Mouse (Mus musculus): ENCODE results near the gene Zhx3. TPM values are rescaled to one million over a fixed set of nuclear protein-coding genes. Genes with fewer than 3 reads are reported as not detected.

Gene Zhx3
- total and polyA plus RNA-seq, 2 experiments from 2014 or later, result 18.9 to 53.0 TPM

DNA sequence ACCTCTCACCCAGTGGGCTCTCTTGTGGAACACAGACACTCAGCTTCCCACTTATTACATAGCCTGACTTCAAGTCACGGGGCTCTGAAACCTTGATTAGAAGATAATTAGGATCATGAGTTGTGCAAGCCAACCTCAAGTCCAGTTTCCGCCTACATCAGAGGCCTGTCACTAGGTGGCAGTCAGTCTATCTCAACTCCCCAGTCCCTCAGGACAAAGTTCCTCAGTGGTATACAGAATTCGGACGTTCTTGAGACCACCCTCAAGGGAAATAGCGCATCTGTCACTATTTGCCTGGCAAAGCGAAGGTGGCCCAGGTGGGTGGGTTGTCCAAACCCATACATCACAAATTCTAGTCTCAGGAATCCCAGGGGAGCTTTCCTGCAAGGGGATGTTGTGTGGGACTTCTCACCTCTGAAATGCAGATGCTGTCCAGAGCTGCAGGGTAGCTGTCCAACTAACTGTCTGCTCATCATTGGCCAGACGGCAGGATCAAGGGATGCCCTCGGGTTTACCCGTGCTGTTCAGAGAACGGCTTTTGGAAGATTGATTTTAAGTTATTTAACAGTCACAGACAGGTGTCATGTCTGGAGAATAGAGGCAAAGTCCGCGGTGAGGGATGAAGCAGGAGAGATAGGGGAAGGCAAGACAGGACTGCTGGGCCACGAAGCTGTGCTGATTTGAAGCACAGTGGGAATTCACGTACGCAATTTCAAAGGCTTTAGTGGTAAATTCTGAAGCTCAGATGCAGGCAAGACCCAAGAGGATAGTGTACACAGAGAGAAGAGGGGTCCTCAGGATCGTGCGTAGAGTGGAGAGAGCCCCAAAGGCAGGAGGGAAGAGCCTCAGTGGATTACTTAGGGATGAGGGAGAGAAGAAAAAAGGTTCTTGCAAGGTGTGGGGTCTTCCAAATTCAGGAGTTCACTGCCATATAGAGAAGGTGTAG is 142.7 kb downstream of the Zhx3 start:
- Histone ChIP-seq H3K4me3 (ENCODE audit: low read length) (peak overlapping the region; percentile 62), H3K4me2 (ENCODE audit: low read depth, low read length) (peak overlapping the region; percentile 85), H3K27me3 (ENCODE audit: insufficient read depth, low read length) (no peaks in the 10 kb centered on the region), H3K4me1 (ENCODE audit: insufficient read depth, low read length) (peaks cover 34% of the 10 kb centered on the region), H3K9me3 (ENCODE audit: low read length) (no peaks in the 10 kb centered on the region), H3K27ac (peak overlapping the region; percentile 92), H3K36me3 (ENCODE audit: insufficient read depth, low read length) (no peaks in the 10 kb centered on the region), H3K9ac (replicated peaks; ENCODE audit: low read length) (peak overlapping the region; percentile 88)
- 24% methylated on average over 17 of the region's 17 CpGs for WGBS
- peak; percentile 65 for TF ChIP-seq CTCF (IDR thresholded peaks at IDR 0.05; ENCODE audit: low read depth)
- no peak for ATAC-seq
- peak; percentile 55 for DNase-seq (ENCODE audit: low spot score)

DNA sequence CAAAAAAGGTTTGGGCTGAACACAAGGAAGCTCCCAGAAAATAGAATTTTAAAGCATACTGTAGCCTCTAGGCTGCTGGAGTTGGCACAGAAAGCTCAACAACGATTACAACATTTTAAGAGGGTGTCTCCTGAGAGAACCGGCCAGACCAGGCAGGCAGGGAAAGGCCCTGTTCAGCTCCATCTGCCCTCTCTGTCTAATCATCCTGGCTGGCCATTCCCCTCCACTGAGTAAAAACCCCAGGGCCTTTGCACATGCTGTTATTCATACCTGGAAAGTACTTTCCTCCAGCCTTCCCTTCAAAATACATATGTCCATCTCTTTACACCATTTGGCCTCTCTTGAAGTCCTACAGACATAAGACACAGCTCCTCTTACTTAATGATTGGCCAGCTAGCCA is 143.4 kb downstream of the Zhx3 start:
- no peak for TF ChIP-seq CTCF (IDR thresholded peaks at IDR 0.05; ENCODE audit: low read depth)
- no peak overlapping the region for H3K27ac ChIP-seq
- peaks cover 28% of the 10 kb centered on the region; the same call in 1 of the 2 replicates for H3K4me1 ChIP-seq (ENCODE audit: insufficient read depth, low read length)
- H3K4me3 ChIP-seq (ENCODE audit: low read length), result no peak overlapping the region
- no peak overlapping the region for H3K4me2 ChIP-seq (ENCODE audit: low read depth, low read length)
- no peak overlapping the region for H3K9ac ChIP-seq (replicated peaks; ENCODE audit: low read length)
- no peaks in the 10 kb centered on the region for H3K9me3 ChIP-seq (ENCODE audit: low read length)
- H3K36me3 ChIP-seq (ENCODE audit: insufficient read depth, low read length), result 0 out of 2 replicates have a peak, but pooled peaks cover 2% of the 10 kb centered on the region
- DNase-seq (ENCODE audit: low spot score) (no peak), ATAC-seq (no peak)
- H3K27me3 ChIP-seq (ENCODE audit: insufficient read depth, low read length), result no peaks in the 10 kb centered on the region
- WGBS, result 69% methylated on average over 2 of the region's 2 CpGs

DNA sequence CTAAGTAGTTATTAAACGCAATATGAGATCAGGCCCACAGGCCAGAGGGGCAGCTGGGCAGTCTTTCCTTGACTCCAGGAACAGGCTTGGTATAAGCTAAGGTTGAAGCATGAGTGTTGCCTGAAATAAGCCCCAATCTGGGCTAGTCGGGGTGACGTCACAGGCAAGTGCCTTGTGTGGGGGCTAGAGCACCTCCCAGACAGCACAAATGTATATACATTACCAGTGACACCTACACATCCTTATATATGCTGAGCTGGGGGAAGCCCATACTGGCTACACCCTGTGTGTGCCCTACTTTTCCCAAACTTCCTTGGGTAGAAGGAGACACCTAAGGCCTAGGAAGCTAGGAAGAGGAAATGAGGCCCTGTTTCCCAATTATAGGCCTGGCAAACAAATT is 143.8 kb downstream of the Zhx3 start:
- Histone ChIP-seq H3K36me3 (ENCODE audit: insufficient read depth, low read length) (0 out of 2 replicates have a peak, but pooled peaks cover 6% of the 10 kb centered on the region), H3K4me2 (ENCODE audit: low read depth, low read length) (no peak overlapping the region), H3K4me1 (ENCODE audit: insufficient read depth, low read length) (peaks cover 25% of the 10 kb centered on the region; the same call in 1 of the 2 replicates), H3K4me3 (ENCODE audit: low read length) (no peak overlapping the region), H3K27ac (no peak overlapping the region), H3K27me3 (ENCODE audit: insufficient read depth, low read length) (no peaks in the 10 kb centered on the region), H3K9me3 (ENCODE audit: low read length) (no peaks in the 10 kb centered on the region), H3K9ac (replicated peaks; ENCODE audit: low read length) (no peak overlapping the region)
- ATAC-seq (no peak), DNase-seq (ENCODE audit: low spot score) (no peak)
- WGBS, result 89% methylated on average over 3 of the region's 3 CpGs
- TF ChIP-seq CTCF (IDR thresholded peaks at IDR 0.05; ENCODE audit: low read depth), result no peak

DNA sequence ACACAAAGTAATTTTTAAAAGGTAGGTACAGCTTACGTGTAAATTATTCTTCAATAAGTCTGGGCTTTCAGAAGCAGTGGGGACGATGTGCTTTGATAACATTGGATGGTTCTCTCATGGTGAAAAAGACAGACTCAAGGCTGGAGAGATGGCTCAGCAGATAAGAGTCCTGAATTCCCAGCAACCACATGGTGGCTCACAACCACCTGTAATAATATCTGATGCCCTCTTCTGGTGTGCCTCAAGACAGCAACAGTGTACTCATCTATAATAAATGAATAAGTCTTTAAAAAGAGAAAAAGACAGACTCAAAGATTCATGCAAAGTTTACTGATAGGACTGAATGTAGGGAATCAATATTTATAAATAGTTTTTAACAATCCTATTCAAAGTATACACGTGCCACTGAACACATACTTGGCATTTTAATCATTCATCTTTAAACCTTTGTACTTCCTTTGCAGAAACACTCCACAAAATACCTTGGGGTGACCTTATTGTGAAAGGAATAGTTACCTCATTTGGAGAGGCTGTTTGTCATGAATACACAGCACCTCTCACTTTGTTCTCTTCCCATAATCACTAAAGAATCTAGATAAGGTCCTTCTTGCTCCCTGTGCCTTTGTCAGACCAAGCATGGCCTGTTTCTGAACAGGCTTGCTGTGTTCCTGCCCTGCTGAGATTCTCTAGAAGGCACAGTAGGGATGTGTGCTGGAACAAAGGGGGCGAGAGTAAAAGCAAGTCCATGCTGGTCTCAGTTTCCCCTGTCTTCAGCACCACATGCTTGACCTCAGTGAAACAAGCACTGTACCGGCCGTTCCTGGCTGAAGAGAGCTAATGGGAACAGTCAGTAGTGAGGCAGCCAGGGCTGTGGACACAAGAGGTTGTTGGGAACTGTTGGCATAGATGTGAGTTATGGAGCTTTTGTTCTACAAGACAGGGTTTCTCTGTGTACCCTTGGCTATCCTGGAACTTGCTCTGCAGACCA is 146.6 kb downstream of the Zhx3 start:
- no peak overlapping the region for H3K27ac ChIP-seq
- 79% methylated on average over 6 of the region's 6 CpGs for WGBS
- peak; percentile 20; the same call in 1 of the 2 replicates for TF ChIP-seq CTCF (IDR thresholded peaks at IDR 0.05; ENCODE audit: low read depth)
- H3K9ac ChIP-seq (replicated peaks; ENCODE audit: low read length), result no peak overlapping the region
- H3K4me3 ChIP-seq (ENCODE audit: low read length), result no peak overlapping the region
- peaks cover 14% of the 10 kb centered on the region; the same call in 1 of the 2 replicates for H3K36me3 ChIP-seq (ENCODE audit: insufficient read depth, low read length)
- no peak overlapping the region for H3K4me2 ChIP-seq (ENCODE audit: low read depth, low read length)
- H3K27me3 ChIP-seq (ENCODE audit: insufficient read depth, low read length), result no peaks in the 10 kb centered on the region
- no peak for ATAC-seq
- DNase-seq (ENCODE audit: low spot score), result no peak
- 0 out of 2 replicates have a peak, but pooled peaks cover 10% of the 10 kb centered on the region for H3K4me1 ChIP-seq (ENCODE audit: insufficient read depth, low read length)
- no peaks in the 10 kb centered on the region for H3K9me3 ChIP-seq (ENCODE audit: low read length)

DNA sequence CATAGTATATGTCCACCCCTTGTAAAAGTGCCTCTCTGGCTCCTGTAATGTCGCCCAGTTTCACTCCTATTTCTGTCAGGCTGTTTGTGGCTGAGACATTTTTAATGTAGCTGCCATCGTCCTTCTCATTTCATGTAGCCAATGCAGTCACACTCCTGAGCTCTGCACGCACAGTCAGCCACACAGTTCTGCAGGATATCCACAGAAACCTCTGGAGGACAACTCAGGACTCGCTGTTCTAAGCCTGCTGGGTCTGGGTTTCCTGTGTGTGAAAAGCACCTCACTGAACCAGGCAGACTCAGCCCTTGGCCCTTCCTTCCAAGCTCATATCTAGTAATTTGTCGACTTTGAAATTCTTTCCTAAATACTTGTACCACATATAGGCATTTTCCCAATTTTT is 148.3 kb downstream of the Zhx3 start:
- DNase-seq (ENCODE audit: low spot score), result no peak

DNA sequence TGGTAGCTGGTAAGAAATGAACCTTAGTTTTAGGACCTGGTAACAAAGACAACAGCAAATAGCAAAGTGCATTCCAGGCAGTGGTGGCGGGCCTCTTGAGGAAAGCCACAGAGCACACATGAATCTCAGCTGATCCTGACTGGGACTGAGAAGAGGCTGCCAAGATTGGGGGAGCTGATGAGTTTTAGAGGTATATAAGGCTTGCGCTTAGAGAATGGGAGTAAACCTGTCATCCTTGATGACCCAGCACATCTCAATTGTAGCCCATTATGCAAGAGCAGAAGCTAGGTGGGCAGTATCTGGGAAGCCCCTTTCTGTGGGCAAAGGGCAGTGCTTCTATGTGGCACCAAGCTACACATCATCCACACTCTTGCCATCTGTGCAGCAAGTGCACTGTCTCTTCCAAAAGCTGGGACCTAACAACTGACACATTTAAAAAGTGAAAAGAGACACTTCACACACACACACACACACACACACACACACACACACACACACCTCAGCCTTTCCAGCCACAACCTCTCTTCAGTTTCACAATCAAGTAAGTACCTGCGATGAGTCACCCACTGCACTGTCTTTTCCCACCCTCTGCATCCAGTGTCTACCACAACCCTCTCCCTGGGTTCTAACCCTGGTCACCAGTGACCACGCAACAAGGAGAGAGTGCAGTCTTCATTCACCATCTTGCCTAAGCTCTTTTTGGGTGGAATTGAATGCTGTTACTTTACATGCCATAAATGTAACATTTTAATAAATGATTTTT is 149.0 kb downstream of the Zhx3 start:
- Histone ChIP-seq H3K27me3 (ENCODE audit: insufficient read depth, low read length) (no peaks in the 10 kb centered on the region), H3K36me3 (ENCODE audit: insufficient read depth, low read length) (peaks cover 29% of the 10 kb centered on the region), H3K9me3 (ENCODE audit: low read length) (no peaks in the 10 kb centered on the region), H3K4me1 (ENCODE audit: insufficient read depth, low read length) (no peaks in the 10 kb centered on the region), H3K9ac (replicated peaks; ENCODE audit: low read length) (no peak overlapping the region), H3K4me2 (ENCODE audit: low read depth, low read length) (no peak overlapping the region), H3K27ac (no peak overlapping the region), H3K4me3 (ENCODE audit: low read length) (no peak overlapping the region)
- DNase-seq (ENCODE audit: low spot score) (no peak), ATAC-seq (no peak)
- no peak for TF ChIP-seq CTCF (IDR thresholded peaks at IDR 0.05; ENCODE audit: low read depth)
- WGBS, result 94% methylated on average over 4 of the region's 4 CpGs

More for the DNA sequence above, 148.3 kb downstream of the Zhx3 start:
- Histone ChIP-seq H3K9me3 (ENCODE audit: low read length) (no peaks in the 10 kb centered on the region), H3K4me3 (ENCODE audit: low read length) (no peak overlapping the region), H3K4me1 (ENCODE audit: insufficient read depth, low read length) (no peaks in the 10 kb centered on the region), H3K9ac (replicated peaks; ENCODE audit: low read length) (no peak overlapping the region), H3K27me3 (ENCODE audit: insufficient read depth, low read length) (no peaks in the 10 kb centered on the region), H3K27ac (no peak overlapping the region), H3K4me2 (ENCODE audit: low read depth, low read length) (no peak overlapping the region), H3K36me3 (ENCODE audit: insufficient read depth, low read length) (peaks cover 24% of the 10 kb centered on the region)
- ATAC-seq, result no peak
- TF ChIP-seq CTCF (IDR thresholded peaks at IDR 0.05; ENCODE audit: low read depth), result no peak
- WGBS, result 92% methylated on average over 5 of the region's 5 CpGs
